14 mouse cellular contexts compared by ENCODE assay signal in the genomic region with DNA sequence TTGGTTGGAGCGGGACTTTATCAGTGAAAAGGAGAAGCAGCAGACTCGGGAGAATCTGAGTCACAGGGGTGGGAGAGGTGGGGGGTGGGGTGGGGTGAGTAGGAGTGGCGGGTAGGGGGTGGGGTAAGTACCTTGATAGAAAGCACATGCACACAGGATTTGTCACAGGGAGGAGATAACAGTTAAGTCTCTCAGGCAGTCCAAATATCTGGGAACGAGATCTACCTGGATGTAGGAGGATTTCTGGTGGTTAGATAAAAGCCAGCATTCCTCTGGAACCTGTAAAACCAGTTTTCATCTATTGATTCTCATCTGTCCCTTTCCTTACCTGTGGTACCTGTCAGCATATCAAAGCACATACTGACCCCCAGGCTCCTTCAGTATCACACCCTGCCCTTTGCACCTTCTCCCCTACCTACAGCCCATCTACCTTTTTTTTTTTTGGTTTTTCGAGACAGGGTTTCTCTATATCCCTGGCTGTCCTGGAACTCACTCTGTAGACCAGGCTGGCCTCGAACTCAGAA.
"Had no signal": no experiment of that assay in that cellular context is flagged by ENCODE, and none has a peak within 500 bp of the region (broad histone marks: within the 10 kb centered on the region; RNA-seq: fewer than 3 reads in every experiment).

No protein-coding gene starts in this region.

- H3K4me3 ChIP-seq: kidney, embryonic 15.5 days; limb, embryonic 13.5 days; liver, embryonic 15.5 days; midbrain, embryonic 10.5 days; midbrain, embryonic 15.5 days had no signal

- H3K36me3 ChIP-seq: kidney, embryonic 15.5 days; limb, embryonic 13.5 days; liver, embryonic 15.5 days; midbrain, embryonic 10.5 days; midbrain, embryonic 15.5 days had no signal

- H3K9me3 ChIP-seq: kidney, embryonic 15.5 days; limb, embryonic 13.5 days; liver, embryonic 15.5 days; midbrain, embryonic 10.5 days; midbrain, embryonic 15.5 days had no signal

- DNase-seq: kidney, adult 2 months; kidney, postnatal 14 days; left cerebral cortex, postnatal 4 days; lung, adult 2 months; lung, postnatal 4 days; right cerebral cortex, postnatal 14 days; thymus, adult 2 months; thymus, postnatal 25 days had no signal

- H3K27me3 ChIP-seq: kidney, embryonic 15.5 days; limb, embryonic 13.5 days; liver, embryonic 15.5 days; midbrain, embryonic 15.5 days had no signal

- H3K9ac ChIP-seq: kidney, embryonic 15.5 days; limb, embryonic 13.5 days; liver, embryonic 15.5 days; midbrain, embryonic 15.5 days had no signal

- H3K4me2 ChIP-seq: kidney, embryonic 15.5 days; limb, embryonic 13.5 days; liver, embryonic 15.5 days; midbrain, embryonic 15.5 days had no signal

- H3K4me1 ChIP-seq: kidney, embryonic 15.5 days; limb, embryonic 13.5 days; liver, embryonic 15.5 days; midbrain, embryonic 15.5 days had no signal

- ATAC-seq: lung, postnatal 0 days; midbrain, embryonic 15.5 days had no signal

- H3K27ac ChIP-seq: kidney, embryonic 15.5 days; limb, embryonic 13.5 days; liver, embryonic 15.5 days; midbrain, embryonic 10.5 days; midbrain, embryonic 15.5 days had no signal
